Mouse (Mus musculus) heart, adult 8-10 months (tissue): Measurements from ENCODE around the gene Krt1. TPM values are rescaled to one million over a fixed set of nuclear protein-coding genes. Genes with fewer than 3 reads are reported as not detected.

Experiments
- DNase-seq: peaks from one replicate; pipeline ENCODE4 v3.0.0; 2022; ENCODE audit warnings: low spot score
- microRNA-seq: library from miRNA; unstranded; fragments of <30 nt; microRNA quantifications from one replicate; pipeline ENCODE4 v1.2.0, GENCODE M21; 2022
- total RNA-seq, 4 experiments: library from RNA; stranded (reverse); gene quantifications; 2 replicates each; pipeline ENCODE4 v1.2.4; 2022

Krt1 gene
- total RNA-seq, 4 experiments from 2014 or later: not detected

DNA sequence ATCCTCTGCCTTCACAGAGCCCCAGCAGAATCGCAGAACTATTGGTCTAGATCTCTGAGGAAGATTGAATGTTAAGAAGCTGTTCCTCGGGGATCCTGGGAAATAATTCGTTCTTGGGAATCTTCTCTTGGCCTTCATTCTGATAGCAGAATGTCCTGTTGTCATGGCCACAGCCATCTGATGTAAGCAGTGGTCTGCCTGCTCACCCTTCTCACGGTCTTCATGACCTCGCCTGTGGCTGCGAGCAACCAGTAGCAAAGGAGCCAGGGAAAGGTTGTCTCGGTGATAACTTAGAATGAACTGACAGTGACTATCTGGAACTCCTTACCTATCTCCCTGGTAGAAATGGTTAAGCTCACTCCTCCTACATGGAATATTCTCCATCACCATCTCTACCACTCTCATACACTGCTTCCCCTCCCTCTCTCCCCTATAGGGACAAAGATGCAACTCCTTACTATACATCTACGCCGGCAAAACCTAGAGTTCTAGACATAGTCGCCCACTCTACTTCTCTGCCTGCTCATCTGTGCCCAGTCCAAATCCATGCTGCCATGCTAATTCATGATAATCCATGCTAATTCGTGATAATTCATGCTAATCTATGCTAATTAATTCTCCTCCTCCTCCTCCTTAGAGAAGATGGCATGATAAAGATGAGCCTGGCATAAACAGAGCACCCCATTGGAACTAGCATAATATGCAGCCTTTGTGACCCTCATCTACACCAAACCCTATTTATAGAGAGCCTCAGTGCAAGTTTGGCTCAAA is 47.4 kb downstream of the Krt1 start:
- no peak for DNase-seq

DNA sequence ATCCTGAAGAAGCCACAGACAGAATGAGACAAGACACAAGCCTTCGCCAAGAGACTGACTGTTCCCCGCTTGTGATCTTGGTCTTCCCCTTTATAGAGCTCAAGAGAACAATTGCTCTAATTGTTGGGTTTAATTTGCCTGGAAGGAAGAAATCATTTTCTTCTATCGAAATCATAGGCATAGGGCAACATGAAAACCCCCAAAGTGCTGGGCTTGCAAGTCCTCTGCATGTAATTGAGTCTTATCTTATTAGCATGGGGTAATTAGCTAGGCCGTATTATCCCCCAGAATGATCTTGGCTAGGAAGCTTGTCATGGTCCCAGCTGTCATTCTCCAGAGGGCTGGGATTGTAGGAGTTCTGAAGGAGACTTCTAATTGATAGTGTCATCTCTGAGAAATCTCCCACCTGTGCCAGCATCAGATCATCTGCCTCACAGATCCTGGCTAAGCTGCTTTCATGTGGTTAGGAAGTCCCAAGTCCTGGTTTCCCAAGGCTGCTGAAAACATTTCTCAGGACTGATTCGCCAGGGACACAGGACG is 48.2 kb downstream of the Krt1 start, which contains the start of gene Krt73:
Gene Krt73, minus strand, starts transcription at position 51 of the 540 bp plus-strand sequence.
- DNase-seq: no peak

Small RNA genes lying within 50 kb of the gene (microRNA-seq; reads per million reads assigned to microRNA genes)
- not detected for gene Gm44356

Other genes with a start within 250 kb of the Krt1 start
- gene Gm5414, start 222.6 kb downstream of the Krt1 start, total RNA-seq: not detected
- not detected for gene Gm5478, start 203.4 kb downstream of the Krt1 start, total RNA-seq
- gene Krt6b, start 170.5 kb downstream of the Krt1 start, total RNA-seq: not detected
- gene Krt6a, start 156.5 kb downstream of the Krt1 start, total RNA-seq: not detected
- gene Krt5, start 137.9 kb downstream of the Krt1 start, total RNA-seq: under 1 TPM in 1 of 4 experiments, not detected in 3; 0.40 TPM
- not detected for gene Krt71, start 107.7 kb downstream of the Krt1 start, total RNA-seq
- not detected for gene Krt72, start 64.3 kb downstream of the Krt1 start, total RNA-seq
- gene Krt73, start 48.4 kb downstream of the Krt1 start, total RNA-seq: not detected
- not detected for gene Krt2, start 32.6 kb downstream of the Krt1 start, total RNA-seq
- not detected for gene Krt77, start 18.9 kb upstream of the Krt1 start, total RNA-seq
- not detected for gene Krt76, start 42.1 kb upstream of the Krt1 start, total RNA-seq
- gene Krt4, start 73.9 kb upstream of the Krt1 start, total RNA-seq: not detected
- gene Krt79, start 89.5 kb upstream of the Krt1 start, total RNA-seq: not detected
- gene Krt78, start 103.5 kb upstream of the Krt1 start, total RNA-seq: under 1 TPM in 1 of 4 experiments, not detected in 3; 0.06 TPM
- 1 to 10 TPM in 3 of 4 experiments, under 1 TPM in 1; 0.92 to 3.0 (median 1.5) TPM for gene Krt8, start 153.7 kb upstream of the Krt1 start, total RNA-seq
- 1 to 10 TPM; 1.9 to 3.9 (median 2.5) TPM for gene Krt18, start 177.4 kb upstream of the Krt1 start, total RNA-seq
- gene Eif4b, start 223.0 kb upstream of the Krt1 start, total RNA-seq: 100 to 1,000 TPM; 161 to 190 (median 169) TPM
- 100 to 1,000 TPM; 123 to 146 (median 133) TPM for gene Tns2, start 249.6 kb upstream of the Krt1 start, total RNA-seq